Mouse (Mus musculus): ENCODE measurements around the gene Dnajc15.

DNA sequence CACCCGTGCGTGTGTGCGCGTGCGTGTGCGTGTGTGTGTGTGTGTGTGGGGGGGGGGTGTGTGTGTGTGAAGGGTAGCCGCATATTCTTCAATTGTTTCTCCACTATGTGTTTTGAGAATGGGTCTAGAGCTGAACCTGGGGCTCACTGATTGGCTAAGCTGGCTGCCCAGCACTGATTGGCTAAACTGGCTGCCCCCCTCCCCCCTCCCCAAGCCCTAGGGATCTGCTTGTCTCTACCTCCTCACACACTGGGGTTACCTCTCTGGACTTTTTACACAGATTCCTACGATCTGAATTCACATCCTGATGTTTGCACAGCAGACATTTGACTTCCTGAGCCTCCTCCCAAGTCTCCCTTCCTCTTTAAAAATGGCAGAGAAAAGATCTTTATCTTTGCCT lies 46.7 kb upstream of the Dnajc15 start:
- TF ChIP-seq CTCF (IDR thresholded peaks at IDR 0.05; ENCODE audit: borderline replicate concordance, insufficient read depth, low read length) = no peak
- TF ChIP-seq POLR2A (IDR thresholded peaks at IDR 0.05; ENCODE audit: low read depth, low read length) = no peak

Data from embryonic fibroblast, embryonic 13.5 days (primary cell).